Mouse (Mus musculus) midbrain, embryonic 15.5 days (tissue): ENCODE results near the gene Filip1l. TPM values are rescaled to one million over a fixed set of nuclear protein-coding genes. Genes with fewer than 3 reads are reported as not detected.

Source experiments
- ATAC-seq: fragments of 200-750 bp; cut with Nextera tagmentation; replicated peaks from 2 replicates; pipeline ENCODE4 v1.8.0; 2017; ENCODE audit warnings: moderate TSS enrichment
- H3K27ac ChIP-seq: fragments of 300-500 bp; sonication (generic); 2 replicates; pipeline ENCODE4 v1.5.1; 2015; ENCODE audit warnings: mild to moderate bottlenecking, inconsistent platforms
- H3K27me3 ChIP-seq: fragments of 300-500 bp; sonication (generic); replicated peaks from 2 replicates; pipeline ENCODE4 v1.6.1; 2015; ENCODE audit warnings: inconsistent platforms
- H3K36me3 ChIP-seq: fragments of 300-500 bp; sonication (generic); replicated peaks from 2 replicates; pipeline ENCODE4 v1.6.1; 2015; ENCODE audit warnings: inconsistent platforms
- H3K4me1 ChIP-seq: fragments of 300-500 bp; sonication (generic); 2 replicates; pipeline ENCODE4 v1.6.1; 2015; ENCODE audit warnings: inconsistent platforms
- H3K4me2 ChIP-seq: fragments of 300-500 bp; sonication (generic); 2 replicates; pipeline ENCODE4 v1.6.1; 2015; ENCODE audit warnings: inconsistent platforms, mild to moderate bottlenecking, moderate library complexity
- H3K4me3 ChIP-seq: fragments of 300-500 bp; sonication (generic); 2 replicates; pipeline ENCODE4 v1.5.1; 2015; ENCODE audit warnings: mild to moderate bottlenecking, inconsistent platforms
- H3K9ac ChIP-seq: fragments of 300-500 bp; sonication (generic); 2 replicates; pipeline ENCODE4 v1.6.1; 2015; ENCODE audit warnings: mild to moderate bottlenecking, inconsistent platforms
- H3K9me3 ChIP-seq: fragments of 300-500 bp; sonication (generic); 2 replicates; pipeline ENCODE4 v1.6.1; 2016; ENCODE audit warnings: inconsistent platforms
- WGBS: fragments of 180-500 bp; shearing (Covaris S2); methylation state at CpG from one replicate; pipeline ENCODE4 v1.1.7; 2015; ENCODE audit warnings: mixed read lengths; 5-methylcytosine and 5-hydroxymethylcytosine counted together
- polyA plus RNA-seq: library from polyadenylated mRNA; unstranded; fragments of >200 nt; fragmentation: Nextera tagmentation; extraction: Ambion mirVana; gene quantifications from 2 replicates; pipeline ENCODE4 v1.2.1, GENCODE M21; 2015

Filip1l gene
- polyA plus RNA-seq, 1 experiment from 2014 or later, result 2.5 TPM

- Histone ChIP-seq H3K4me3 (no peak overlapping the region), H3K4me2 (no peak overlapping the region), H3K27ac (no peak overlapping the region), H3K36me3 (no peaks in the 10 kb centered on the region), H3K9me3 (no peaks in the 10 kb centered on the region), H3K27me3 (no peaks in the 10 kb centered on the region), H3K9ac (no peak overlapping the region), H3K4me1 (no peaks in the 10 kb centered on the region)
- ATAC-seq, result no peak
- WGBS, result 95% methylated on average over 7 of the region's 7 CpGs
These were observed 183.6 kb downstream of the Filip1l start for GRCm38 (mm10) chr16:57536511-57536910.

- Histone ChIP-seq H3K9ac (no peak overlapping the region), H3K9me3 (no peaks in the 10 kb centered on the region), H3K27ac (no peak overlapping the region), H3K4me2 (no peak overlapping the region), H3K27me3 (no peaks in the 10 kb centered on the region), H3K36me3 (no peaks in the 10 kb centered on the region), H3K4me1 (no peaks in the 10 kb centered on the region), H3K4me3 (no peak overlapping the region)
- WGBS, result 91% methylated on average over 3 of the region's 3 CpGs
- ATAC-seq, result no peak
These were observed 190.3 kb downstream of the Filip1l start for GRCm38 (mm10) chr16:57543243-57543642.

- H3K27ac ChIP-seq, result no peak overlapping the region
- H3K9ac ChIP-seq, result no peak overlapping the region
- no peak overlapping the region for H3K4me2 ChIP-seq
- H3K4me3 ChIP-seq, result no peak overlapping the region
- no peak for ATAC-seq
- H3K36me3 ChIP-seq, result no peaks in the 10 kb centered on the region
- 0 out of 2 replicates have a peak, but pooled peaks cover 2% of the 10 kb centered on the region for H3K27me3 ChIP-seq
- no peaks in the 10 kb centered on the region for H3K9me3 ChIP-seq
- H3K4me1 ChIP-seq, result peaks cover 4% of the 10 kb centered on the region; the same call in 1 of the 2 replicates
- 68% methylated on average over 8 of the region's 8 CpGs for whole genome bisulfite sequencing
These were observed 191.5 kb downstream of the Filip1l start for GRCm38 (mm10) chr16:57544441-57544840.

GRCm38 (mm10) chr16:57546355-57546754 is 193.5 kb downstream of the Filip1l start:
- Histone ChIP-seq H3K27ac (no peak overlapping the region), H3K27me3 (peaks cover 2% of the 10 kb centered on the region; the same call in 1 of the 2 replicates), H3K36me3 (no peaks in the 10 kb centered on the region), H3K4me2 (no peak overlapping the region), H3K4me3 (no peak overlapping the region), H3K4me1 (peaks cover 9% of the 10 kb centered on the region; the same call in 1 of the 2 replicates), H3K9ac (no peak overlapping the region), H3K9me3 (no peaks in the 10 kb centered on the region)
- WGBS, result 67% methylated on average over 1 of the region's 1 CpGs
- no peak for ATAC-seq

- H3K9ac ChIP-seq, result peak overlapping the region; percentile 49
- H3K9me3 ChIP-seq, result no peaks in the 10 kb centered on the region
- H3K27ac ChIP-seq, result no peak overlapping the region
- peak overlapping the region; percentile 71 for H3K4me2 ChIP-seq
- WGBS, result 67% methylated on average over 2 of the region's 2 CpGs
- no peak for ATAC-seq
- peak overlapping the region; percentile 52 for H3K4me3 ChIP-seq
- H3K27me3 ChIP-seq, result peaks cover 2% of the 10 kb centered on the region; the same call in 1 of the 2 replicates
- H3K36me3 ChIP-seq, result no peaks in the 10 kb centered on the region
- H3K4me1 ChIP-seq, result peaks cover 9% of the 10 kb centered on the region; the same call in 1 of the 2 replicates
These were observed 195.7 kb downstream of the Filip1l start for GRCm38 (mm10) chr16:57548608-57549007.

- 2% methylated on average over 64 of the region's 64 CpGs for WGBS
- peak; percentile 98 for ATAC-seq
These were observed 196.5 kb downstream of the Filip1l start for GRCm38 (mm10) chr16:57549061-57550037.

GRCm38 (mm10) chr16:57550088-57550487 is 197.2 kb downstream of the Filip1l start:
- Histone ChIP-seq H3K9me3 (no peaks in the 10 kb centered on the region), H3K27me3 (peaks cover 2% of the 10 kb centered on the region; the same call in 1 of the 2 replicates), H3K4me2 (no peak overlapping the region), H3K27ac (no peak overlapping the region), H3K4me3 (no peak overlapping the region), H3K4me1 (peaks cover 9% of the 10 kb centered on the region; the same call in 1 of the 2 replicates), H3K9ac (no peak overlapping the region), H3K36me3 (no peaks in the 10 kb centered on the region)
- WGBS, result 57% methylated on average over 3 of the region's 3 CpGs
- no peak for ATAC-seq

More at GRCm38 (mm10) chr16:57549061-57550037, 196.5 kb downstream of the Filip1l start:
- Histone ChIP-seq H3K36me3 (no peaks in the 10 kb centered on the region), H3K9me3 (no peaks in the 10 kb centered on the region), H3K4me1 (peaks cover 9% of the 10 kb centered on the region; the same call in 1 of the 2 replicates), H3K27me3 (peaks cover 2% of the 10 kb centered on the region; the same call in 1 of the 2 replicates), H3K4me3 (peak overlapping the region; percentile 52), H3K27ac (no peak overlapping the region), H3K4me2 (peak overlapping the region; percentile 71), H3K9ac (peak overlapping the region; percentile 49)

- H3K4me1 ChIP-seq, result peaks cover 9% of the 10 kb centered on the region; the same call in 1 of the 2 replicates
- no peak overlapping the region for H3K9ac ChIP-seq
- no peak overlapping the region for H3K4me2 ChIP-seq
- peaks cover 2% of the 10 kb centered on the region; the same call in 1 of the 2 replicates for H3K27me3 ChIP-seq
- no peak for ATAC-seq
- H3K9me3 ChIP-seq, result no peaks in the 10 kb centered on the region
- 54% methylated on average over 2 of the region's 2 CpGs for WGBS
- H3K36me3 ChIP-seq, result no peaks in the 10 kb centered on the region
- no peak overlapping the region for H3K27ac ChIP-seq
- no peak overlapping the region for H3K4me3 ChIP-seq
These were observed 197.9 kb downstream of the Filip1l start for GRCm38 (mm10) chr16:57550817-57551216.

GRCm38 (mm10) chr16:57551617-57552016 is 198.7 kb downstream of the Filip1l start:
- H3K4me1 ChIP-seq, result peaks cover 9% of the 10 kb centered on the region; the same call in 1 of the 2 replicates
- H3K27me3 ChIP-seq, result peaks cover 2% of the 10 kb centered on the region; the same call in 1 of the 2 replicates
- ATAC-seq, result no peak
- no peaks in the 10 kb centered on the region for H3K9me3 ChIP-seq
- no peak overlapping the region for H3K27ac ChIP-seq
- 81% methylated on average over 2 of the region's 2 CpGs for WGBS
- H3K36me3 ChIP-seq, result no peaks in the 10 kb centered on the region
- H3K4me2 ChIP-seq, result no peak overlapping the region
- H3K4me3 ChIP-seq, result no peak overlapping the region
- no peak overlapping the region for H3K9ac ChIP-seq

- H3K4me2 ChIP-seq, result no peak overlapping the region
- no peak overlapping the region for H3K9ac ChIP-seq
- H3K4me3 ChIP-seq, result no peak overlapping the region
- no peak for ATAC-seq
- H3K4me1 ChIP-seq, result peaks cover 9% of the 10 kb centered on the region; the same call in 1 of the 2 replicates
- H3K9me3 ChIP-seq, result no peaks in the 10 kb centered on the region
- 76% methylated on average over 5 of the region's 5 CpGs for WGBS
- no peaks in the 10 kb centered on the region for H3K36me3 ChIP-seq
- H3K27ac ChIP-seq, result no peak overlapping the region
- peaks cover 2% of the 10 kb centered on the region; the same call in 1 of the 2 replicates for H3K27me3 ChIP-seq
These were observed 199.8 kb downstream of the Filip1l start for GRCm38 (mm10) chr16:57552709-57553108.

- Histone ChIP-seq H3K27me3 (peaks cover 2% of the 10 kb centered on the region; the same call in 1 of the 2 replicates), H3K4me3 (no peak overlapping the region), H3K27ac (no peak overlapping the region), H3K9me3 (no peaks in the 10 kb centered on the region), H3K36me3 (no peaks in the 10 kb centered on the region), H3K4me1 (peaks cover 9% of the 10 kb centered on the region; the same call in 1 of the 2 replicates), H3K9ac (no peak overlapping the region), H3K4me2 (no peak overlapping the region)
- no peak for ATAC-seq
These were observed 200.3 kb downstream of the Filip1l start for GRCm38 (mm10) chr16:57553235-57553634.

- no peaks in the 10 kb centered on the region for H3K9me3 ChIP-seq
- 72% methylated on average over 6 of the region's 6 CpGs for WGBS
- no peaks in the 10 kb centered on the region for H3K36me3 ChIP-seq
- H3K27me3 ChIP-seq, result no peaks in the 10 kb centered on the region; the same call in 1 of the 2 replicates
- ATAC-seq, result no peak
- H3K27ac ChIP-seq, result no peak overlapping the region
- no peak overlapping the region for H3K4me3 ChIP-seq
- no peaks in the 10 kb centered on the region for H3K4me1 ChIP-seq
- H3K4me2 ChIP-seq, result no peak overlapping the region
- no peak overlapping the region for H3K9ac ChIP-seq
These were observed 202.1 kb downstream of the Filip1l start for GRCm38 (mm10) chr16:57554886-57555400.
